Mouse (Mus musculus): ENCODE measurements around the gene Pde3a.
"Not testable (repeated sequence)": the region's sequence is repeated elsewhere in the genome, so short reads cannot be mapped to it uniquely, and the experiment has no call there.

Gene Pde3a

GRCm38 (mm10) chr6:141322961-141323360 is 73.9 kb downstream of the Pde3a start:
- DNase-seq (ENCODE audit: low read depth, low spot score), result no peak

GRCm38 (mm10) chr6:141327134-141327533 is 78.1 kb downstream of the Pde3a start:
- not testable (repeated sequence) for DNase-seq (ENCODE audit: low read depth, low spot score)

GRCm38 (mm10) chr6:141328071-141328470 is 79.0 kb downstream of the Pde3a start:
- no peak for DNase-seq (ENCODE audit: low read depth, low spot score)

GRCm38 (mm10) chr6:141331464-141331863 is 82.4 kb downstream of the Pde3a start:
- no peak for DNase-seq (ENCODE audit: low read depth, low spot score)

- no peak for DNase-seq (ENCODE audit: low read depth, low spot score)
Observed at GRCm38 (mm10) chr6:141332613-141333165, 83.6 kb downstream of the Pde3a start.

GRCm38 (mm10) chr6:141333245-141333644 is 84.2 kb downstream of the Pde3a start:
- no peak for DNase-seq (ENCODE audit: low read depth, low spot score)

- DNase-seq (ENCODE audit: low read depth, low spot score), result no peak
Observed at GRCm38 (mm10) chr6:141335878-141336277, 86.8 kb downstream of the Pde3a start.

GRCm38 (mm10) chr6:141336438-141336837 is 87.4 kb downstream of the Pde3a start:
- DNase-seq (ENCODE audit: low read depth, low spot score), result no peak

GRCm38 (mm10) chr6:141337673-141338072 is 88.6 kb downstream of the Pde3a start:
- no peak for DNase-seq (ENCODE audit: low read depth, low spot score)

GRCm38 (mm10) chr6:141341385-141341784 is 92.3 kb downstream of the Pde3a start:
- no peak for DNase-seq (ENCODE audit: low read depth, low spot score)

- DNase-seq (ENCODE audit: low read depth, low spot score), result no peak
Observed at GRCm38 (mm10) chr6:141347870-141348269, 98.8 kb downstream of the Pde3a start.

- no peak for DNase-seq (ENCODE audit: low read depth, low spot score)
Observed at GRCm38 (mm10) chr6:141348542-141348941, 99.5 kb downstream of the Pde3a start.

- no peak for DNase-seq (ENCODE audit: low read depth, low spot score)
Observed at GRCm38 (mm10) chr6:141350261-141350660, 101.2 kb downstream of the Pde3a start.

GRCm38 (mm10) chr6:141352277-141352676 is 103.2 kb downstream of the Pde3a start:
- DNase-seq (ENCODE audit: low read depth, low spot score), result no peak

- DNase-seq (ENCODE audit: low read depth, low spot score), result no peak
Observed at GRCm38 (mm10) chr6:141363664-141364063, 114.6 kb downstream of the Pde3a start.

- DNase-seq (ENCODE audit: low read depth, low spot score), result no peak
Observed at GRCm38 (mm10) chr6:141367037-141367436, 118.0 kb downstream of the Pde3a start.

GRCm38 (mm10) chr6:141372697-141373096 is 123.6 kb downstream of the Pde3a start:
- no peak for DNase-seq (ENCODE audit: low read depth, low spot score)

- DNase-seq (ENCODE audit: low read depth, low spot score), result no peak
Observed at GRCm38 (mm10) chr6:141374469-141375057, 125.5 kb downstream of the Pde3a start.

- no peak for DNase-seq (ENCODE audit: low read depth, low spot score)
Observed at GRCm38 (mm10) chr6:141375155-141375554, 126.1 kb downstream of the Pde3a start.

GRCm38 (mm10) chr6:141380927-141381326 is 131.9 kb downstream of the Pde3a start:
- no peak for DNase-seq (ENCODE audit: low read depth, low spot score)

GRCm38 (mm10) chr6:141381473-141381872 is 132.4 kb downstream of the Pde3a start:
- no peak for DNase-seq (ENCODE audit: low read depth, low spot score)

- DNase-seq (ENCODE audit: low read depth, low spot score), result no peak
Observed at GRCm38 (mm10) chr6:141381881-141382370, 132.9 kb downstream of the Pde3a start.

- no peak for DNase-seq (ENCODE audit: low read depth, low spot score)
Observed at GRCm38 (mm10) chr6:141388104-141388503, 139.0 kb downstream of the Pde3a start.

Measured in CD4-positive helper T cell, adult 2 months (primary cell).